Mouse (Mus musculus) naive thymus-derived CD4-positive, alpha-beta T cell, adult 2 months (primary cell): ENCODE measurements at regions not wholly inside any gene's neighbourhood (a gene's known extent, or its start where the extent isn't known, plus 50 kb on each side); places are given as distances from the start of the nearest gene placed in this dataset.

Experiments
- DNase-seq: peaks from one replicate; pipeline ENCODE4 v3.0.0-alpha.2; 2011; ENCODE audit warnings: low read depth

GRCm38 (mm10) chr19:15217387-15217786 is 619.5 kb upstream of the Tle4 start:
- no peak for DNase-seq

GRCm38 (mm10) chr19:15214651-15215050 is 616.8 kb upstream of the Tle4 start:
- no peak for DNase-seq

- DNase-seq: no peak
These were observed 615.0 kb upstream of the Tle4 start for GRCm38 (mm10) chr19:15212881-15213280.

- no peak for DNase-seq
These were observed 605.2 kb upstream of the Tle4 start for GRCm38 (mm10) chr19:15203039-15203438.

GRCm38 (mm10) chr19:15201262-15201661 is 603.4 kb upstream of the Tle4 start:
- no peak for DNase-seq

GRCm38 (mm10) chr19:15200792-15201191 is 602.9 kb upstream of the Tle4 start:
- DNase-seq: no peak

GRCm38 (mm10) chr19:15200361-15200760 is 602.5 kb upstream of the Tle4 start:
- DNase-seq: no peak

GRCm38 (mm10) chr19:15199692-15200091 is 601.8 kb upstream of the Tle4 start:
- DNase-seq: no peak

GRCm38 (mm10) chr19:15175221-15175620 is 577.4 kb upstream of the Tle4 start:
- DNase-seq: no peak

GRCm38 (mm10) chr19:15173301-15173700 is 575.5 kb upstream of the Tle4 start:
- no peak for DNase-seq

- DNase-seq: no peak
These were observed 569.3 kb upstream of the Tle4 start for GRCm38 (mm10) chr19:15167184-15167583.

GRCm38 (mm10) chr19:15160641-15161040 is 562.8 kb upstream of the Tle4 start:
- no peak for DNase-seq

GRCm38 (mm10) chr19:15158653-15159052 is 560.8 kb upstream of the Tle4 start:
- no peak for DNase-seq

- DNase-seq: no peak
These were observed 560.3 kb upstream of the Tle4 start for GRCm38 (mm10) chr19:15158177-15158576.

- no peak for DNase-seq
These were observed 556.8 kb upstream of the Tle4 start for GRCm38 (mm10) chr19:15154693-15155092.

- DNase-seq: no peak
These were observed 548.5 kb upstream of the Tle4 start for GRCm38 (mm10) chr19:15146325-15146724.

GRCm38 (mm10) chr19:15127122-15127521 is 529.3 kb upstream of the Tle4 start:
- no peak for DNase-seq

- DNase-seq: no peak
These were observed 510.7 kb upstream of the Tle4 start for GRCm38 (mm10) chr19:15108441-15109026.

GRCm38 (mm10) chr19:15095054-15095453 is 497.2 kb upstream of the Tle4 start:
- no peak for DNase-seq

- DNase-seq: no peak
These were observed 495.7 kb upstream of the Tle4 start for GRCm38 (mm10) chr19:15093534-15093933.

- no peak for DNase-seq
These were observed 482.8 kb upstream of the Tle4 start for GRCm38 (mm10) chr19:15080638-15081037.

- no peak for DNase-seq
These were observed 459.9 kb upstream of the Tle4 start for GRCm38 (mm10) chr19:15057801-15058200.

GRCm38 (mm10) chr19:15053582-15054141 is 455.8 kb upstream of the Tle4 start:
- no peak for DNase-seq

GRCm38 (mm10) chr19:15052642-15053239 is 454.9 kb upstream of the Tle4 start:
- DNase-seq: no peak
